Mouse (Mus musculus) heart, postnatal 0 days (tissue): Measurements from ENCODE around the gene Olfr91. TPM values are rescaled to one million over a fixed set of nuclear protein-coding genes. Genes with fewer than 3 reads are reported as not detected.
A peak's percentile ranks its signal among the peaks of the same experiment; 100 is the strongest.

Source experiments
- ATAC-seq: fragments of 200-750 bp; cut with Nextera tagmentation; 2 replicates; pipeline ENCODE4 v1.8.0; 2017; ENCODE audit warnings: low read depth, moderate number of reproducible peaks, moderate library complexity; ENCODE audit not compliant: insufficient read depth
- DNase-seq: peaks from one replicate; pipeline ENCODE4 v3.0.0-alpha.2; 2016; ENCODE audit warnings: low spot score
- H3K27ac ChIP-seq: fragments of 300-500 bp; sonication (generic); 2 replicates; pipeline ENCODE4 v1.5.1; 2014; ENCODE audit warnings: low read depth, mild to moderate bottlenecking
- H3K27me3 ChIP-seq: fragments of 300-500 bp; sonication (generic); 2 replicates; pipeline ENCODE4 v1.6.1; 2014; ENCODE audit warnings: low read length, mixed read lengths; ENCODE audit not compliant: control insufficient read depth, insufficient read depth
- H3K36me3 ChIP-seq: fragments of 300-500 bp; sonication (generic); replicated peaks from 2 replicates; pipeline ENCODE4 v1.6.1; 2014; ENCODE audit warnings: low read length, mixed read lengths; ENCODE audit not compliant: control insufficient read depth, insufficient read depth
- H3K4me1 ChIP-seq: fragments of 300-500 bp; sonication (generic); 2 replicates; pipeline ENCODE4 v1.6.1; 2014; ENCODE audit warnings: antibody characterized with exemption; ENCODE audit not compliant: control insufficient read depth, insufficient read depth
- H3K4me2 ChIP-seq: fragments of 300-500 bp; sonication (generic); 2 replicates; pipeline ENCODE4 v1.6.1; 2014; ENCODE audit warnings: low read depth, mild to moderate bottlenecking, low read length, moderate library complexity
- H3K4me3 ChIP-seq: fragments of 300-500 bp; sonication (generic); 2 replicates; pipeline ENCODE4 v1.5.1; 2014; ENCODE audit warnings: low read depth, low read length
- H3K9ac ChIP-seq: fragments of 300-500 bp; sonication (generic); replicated peaks from 2 replicates; pipeline ENCODE4 v1.6.1; 2014; ENCODE audit warnings: low read depth, low read length, mixed read lengths
- H3K9me3 ChIP-seq: fragments of 300-500 bp; sonication (generic); replicated peaks from 2 replicates; pipeline ENCODE4 v1.6.1; 2016; ENCODE audit warnings: low read length; ENCODE audit not compliant: control insufficient read depth
- CTCF ChIP-seq: IDR thresholded peaks from 2 replicates; pipeline ENCODE4 v1.5.1; 2016; ENCODE audit warnings: antibody characterized with exemption, control low read depth, low read depth
- EP300 ChIP-seq: IDR thresholded peaks from 2 replicates; pipeline ENCODE4 v1.6.1; 2016; ENCODE audit warnings: antibody characterized with exemption, low read depth
- WGBS: fragments of 180-500 bp; shearing (Covaris S2); extraction: QIAGEN DNeasy Blood & Tissue Kit; methylation state at CpG from one replicate; pipeline ENCODE4 v1.1.7; 2014; 5-methylcytosine and 5-hydroxymethylcytosine counted together
- polyA plus RNA-seq: library from polyadenylated mRNA; unstranded; fragments of >200 nt; fragmentation: Nextera tagmentation; extraction: Ambion mirVana; gene quantifications from 2 replicates; pipeline ENCODE4 v1.2.1, GENCODE M21; 2015
- total RNA-seq: library from RNA; depleted of rRNA; stranded (reverse); fragments of >200 nt; gene quantifications from 2 replicates; pipeline ENCODE4 v1.2.3, GENCODE M21; 2014; ENCODE audit warnings: low replicate concordance

Olfr91 gene
- total and polyA plus RNA-seq, 2 experiments from 2014 or later, result not detected

DNA sequence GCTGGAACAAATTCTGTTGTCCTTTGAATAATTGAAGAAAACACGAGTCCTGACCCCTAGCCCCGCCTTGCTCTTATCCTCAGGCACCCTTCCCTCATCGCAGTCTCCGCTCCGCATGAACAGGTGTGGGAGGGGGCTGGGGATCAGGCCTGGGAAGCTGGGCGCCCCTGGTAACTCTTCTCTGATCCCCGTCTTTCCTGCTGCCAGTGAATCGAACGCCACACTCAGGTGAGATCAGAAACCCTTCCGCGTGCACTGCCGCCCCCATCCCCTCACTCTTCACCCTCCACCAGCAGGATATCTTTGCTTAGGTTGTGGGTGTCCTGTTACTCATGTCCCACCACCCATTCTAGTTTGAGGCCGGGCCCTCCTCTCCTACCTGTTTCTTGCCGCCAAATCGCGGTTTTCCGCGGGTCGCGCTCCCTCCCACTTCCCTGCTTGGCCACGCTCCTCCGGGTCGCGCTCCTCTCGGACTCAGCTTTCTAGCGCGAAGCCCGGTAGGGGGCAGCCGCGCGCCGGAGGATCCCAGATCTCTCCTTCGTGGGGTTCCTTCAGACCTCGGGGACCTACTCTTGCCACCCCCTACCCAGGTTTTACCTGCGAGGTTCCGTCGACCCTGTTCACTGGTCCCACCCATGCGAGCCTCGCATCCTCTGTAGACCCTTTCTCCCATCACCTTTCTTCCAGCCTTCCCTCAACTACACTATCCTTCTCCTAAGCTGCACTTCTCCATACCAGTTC is 48.3 kb downstream of the Olfr91 start:
- peaks cover 37% of the 10 kb centered on the region for H3K27me3 ChIP-seq
- 8% methylated on average over 39 of the region's 39 CpGs for WGBS
- TF ChIP-seq EP300 (no peak), CTCF (peak; percentile 41)
- H3K27ac ChIP-seq, result no peak overlapping the region
- ATAC-seq, result peak; percentile 14; the same call in 1 of the 2 replicates
- peak; percentile 31 for DNase-seq
- no peaks in the 10 kb centered on the region for H3K9me3 ChIP-seq
- H3K36me3 ChIP-seq, result peaks cover 6% of the 10 kb centered on the region; the same call in 1 of the 2 replicates
- peak overlapping the region; percentile 85 for H3K4me2 ChIP-seq
- H3K4me3 ChIP-seq, result peak overlapping the region; percentile 47
- H3K9ac ChIP-seq, result no peak overlapping the region
- peaks cover 22% of the 10 kb centered on the region for H3K4me1 ChIP-seq

DNA sequence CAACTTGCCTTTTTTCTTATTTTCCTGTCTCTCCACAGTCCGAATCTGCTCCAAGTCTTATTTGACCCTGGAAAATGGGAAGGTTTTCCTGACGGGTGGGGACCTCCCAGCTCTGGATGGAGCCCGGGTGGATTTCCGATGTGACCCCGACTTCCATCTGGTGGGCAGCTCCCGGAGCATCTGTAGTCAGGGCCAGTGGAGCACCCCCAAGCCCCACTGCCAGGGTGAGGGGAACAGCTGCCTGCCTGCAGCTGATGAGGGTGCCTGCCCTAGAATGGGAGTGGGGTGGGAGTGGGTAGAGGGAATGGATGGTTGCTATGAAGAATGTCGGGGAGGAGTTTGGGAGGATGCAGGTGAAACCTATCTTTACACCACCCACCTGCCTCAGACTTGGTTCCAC is 49.7 kb downstream of the Olfr91 start:
- Histone ChIP-seq H3K4me3 (no peak overlapping the region), H3K4me2 (no peak overlapping the region), H3K27ac (no peak overlapping the region), H3K4me1 (peaks cover 22% of the 10 kb centered on the region), H3K9me3 (no peaks in the 10 kb centered on the region), H3K27me3 (peaks cover 37% of the 10 kb centered on the region), H3K9ac (no peak overlapping the region), H3K36me3 (no peaks in the 10 kb centered on the region)
- no peak for ATAC-seq
- no peak for TF ChIP-seq CTCF
- no peak for TF ChIP-seq EP300
- no peak for DNase-seq
- 72% methylated on average over 7 of the region's 7 CpGs for WGBS

DNA sequence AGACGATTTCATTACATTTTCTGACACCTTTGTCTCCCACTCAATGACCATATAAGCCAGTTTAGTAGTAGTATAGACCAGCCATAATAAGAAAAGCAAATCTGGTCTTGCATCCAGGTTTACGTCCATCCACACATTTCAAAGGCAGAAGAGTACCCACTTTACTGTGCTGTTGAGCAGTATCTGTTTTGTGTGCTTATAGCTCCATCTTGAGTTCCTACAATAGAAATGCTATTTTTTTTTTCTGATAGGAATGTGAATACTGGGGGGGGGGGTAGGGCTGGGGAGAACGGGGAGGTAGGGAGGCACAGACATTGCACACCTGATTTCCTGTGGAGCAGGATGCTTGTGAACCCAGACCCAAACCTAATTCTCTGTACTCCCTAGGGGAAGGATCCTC is 50.1 kb downstream of the Olfr91 start:
- Histone ChIP-seq H3K4me1 (peaks cover 22% of the 10 kb centered on the region), H3K4me2 (no peak overlapping the region), H3K9me3 (no peaks in the 10 kb centered on the region), H3K9ac (no peak overlapping the region), H3K4me3 (no peak overlapping the region), H3K36me3 (no peaks in the 10 kb centered on the region), H3K27me3 (peaks cover 37% of the 10 kb centered on the region), H3K27ac (no peak overlapping the region)
- TF ChIP-seq CTCF (peak; percentile 49), EP300 (no peak)
- WGBS, result 42% methylated on average over 3 of the region's 3 CpGs
- DNase-seq, result peak; percentile 66
- ATAC-seq, result no peak

DNA sequence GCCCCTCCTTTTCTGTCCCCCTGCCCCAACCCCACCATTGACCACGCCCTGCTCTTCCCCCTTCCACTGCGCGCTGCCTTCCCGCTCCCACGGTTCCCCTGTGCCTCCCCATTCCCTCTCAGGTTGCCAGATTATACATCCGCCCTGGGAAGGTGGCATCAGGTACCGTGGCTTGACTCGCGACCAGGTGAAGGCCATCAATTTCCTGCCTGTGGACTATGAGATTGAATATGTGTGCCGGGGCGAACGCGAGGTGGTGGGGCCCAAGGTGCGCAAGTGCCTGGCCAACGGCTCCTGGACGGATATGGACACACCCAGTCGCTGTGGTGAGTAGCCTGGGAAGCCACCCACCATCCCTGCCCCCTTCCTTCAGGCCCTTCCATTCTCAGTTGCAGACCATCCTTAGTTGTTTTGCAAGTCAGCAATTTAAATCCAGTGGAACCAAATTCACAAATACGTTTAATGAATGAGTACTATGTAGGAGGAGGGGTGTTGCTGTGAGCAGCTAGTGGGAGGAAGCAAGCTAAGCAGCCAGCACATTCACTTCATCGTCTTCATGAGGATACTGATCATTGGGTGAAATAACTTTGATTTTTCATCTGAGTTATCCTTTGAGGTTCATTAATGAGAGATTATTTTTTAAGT is 50.6 kb downstream of the Olfr91 start:
- H3K36me3 ChIP-seq, result no peaks in the 10 kb centered on the region
- no peaks in the 10 kb centered on the region for H3K9me3 ChIP-seq
- peak overlapping the region; percentile 82; the same call in 1 of the 2 replicates for H3K4me2 ChIP-seq
- H3K27me3 ChIP-seq, result peaks cover 37% of the 10 kb centered on the region
- ATAC-seq (no peak), DNase-seq (no peak)
- H3K4me3 ChIP-seq, result no peak overlapping the region
- WGBS, result 43% methylated on average over 19 of the region's 19 CpGs
- no peak overlapping the region for H3K27ac ChIP-seq
- H3K4me1 ChIP-seq, result peaks cover 22% of the 10 kb centered on the region
- TF ChIP-seq EP300 (no peak), CTCF (no peak)
- no peak overlapping the region for H3K9ac ChIP-seq

DNA sequence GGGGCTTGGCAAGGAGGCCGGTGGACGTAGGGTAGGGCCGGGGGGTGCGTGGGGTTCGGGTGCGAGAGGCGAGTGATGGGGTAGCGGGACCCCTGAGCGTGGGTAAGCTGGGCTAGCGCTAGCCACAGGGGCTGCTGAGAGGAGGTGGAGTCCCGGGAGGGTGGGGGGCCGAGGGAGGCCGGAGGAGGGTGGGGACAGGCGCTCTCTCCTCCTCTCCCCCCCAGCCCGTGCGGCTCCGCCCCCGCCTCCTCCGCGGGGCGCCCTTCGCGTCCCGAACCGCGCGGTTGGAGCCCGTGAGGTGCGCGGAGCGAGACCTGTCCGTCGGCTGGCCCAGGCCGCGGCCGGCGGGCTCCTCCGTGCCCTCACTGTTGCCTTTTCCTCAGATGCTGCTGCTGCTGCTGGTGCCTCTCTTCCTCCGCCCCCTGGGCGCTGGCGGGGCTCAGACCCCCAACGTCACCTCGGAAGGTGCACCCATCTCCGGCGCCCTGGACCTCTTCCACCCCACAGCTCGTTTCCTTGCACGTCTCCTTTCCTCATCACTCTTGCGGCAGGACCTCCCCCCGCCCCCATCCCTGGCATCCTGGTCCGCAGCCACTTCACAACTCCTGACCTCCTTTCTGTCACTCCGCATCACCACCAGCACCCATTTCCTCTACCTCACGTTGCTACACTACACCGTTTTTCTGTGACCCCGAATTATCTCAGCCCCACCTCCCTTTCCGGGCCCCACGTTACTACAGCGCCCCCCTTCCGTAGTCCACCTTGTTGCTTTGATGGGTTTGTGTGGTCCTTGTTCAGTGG is 51.6 kb downstream of the Olfr91 start:
- TF ChIP-seq CTCF (no peak), EP300 (no peak)
- DNase-seq, result no peak
- WGBS, result under 1% methylated on average over 30 of the region's 58 CpGs
- ATAC-seq, result peak; percentile 61
- H3K9me3 ChIP-seq, result no peaks in the 10 kb centered on the region
- H3K4me1 ChIP-seq, result peaks cover 22% of the 10 kb centered on the region
- peak overlapping the region; percentile 82 for H3K4me2 ChIP-seq
- peak overlapping the region; percentile 31; the same call in 1 of the 2 replicates for H3K27ac ChIP-seq
- peak overlapping the region; percentile 72 for H3K4me3 ChIP-seq
- no peaks in the 10 kb centered on the region for H3K36me3 ChIP-seq
- peaks cover 37% of the 10 kb centered on the region for H3K27me3 ChIP-seq
- H3K9ac ChIP-seq, result peak overlapping the region; percentile 72
